Comparison of ENCODE assay signal across 17 mouse cellular contexts in the genomic region with DNA sequence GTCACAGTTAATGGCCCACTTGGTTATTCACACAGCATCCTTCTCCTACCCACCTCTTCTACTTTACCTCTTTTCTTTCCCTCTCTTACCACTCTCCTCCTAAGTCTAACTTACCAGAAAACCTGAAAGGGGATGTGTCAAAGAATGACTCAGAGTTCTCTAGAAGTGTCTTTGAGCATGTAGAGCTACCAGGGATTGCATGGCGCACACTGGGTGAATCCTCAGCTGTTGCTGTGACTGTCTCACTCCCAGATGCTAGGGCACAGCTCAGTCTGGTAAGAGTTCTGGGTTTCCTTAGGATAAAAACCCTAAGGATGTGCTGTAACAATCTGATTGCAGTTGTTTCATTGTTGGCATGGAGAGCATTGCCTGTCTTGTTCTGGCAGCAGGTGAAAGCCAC.
"Had no signal": no experiment of that assay in that cellular context is flagged by ENCODE, and none has a peak within 500 bp of the region (broad histone marks: within the 10 kb centered on the region; RNA-seq: fewer than 3 reads in every experiment).

No protein-coding gene starts in this region.

- DNase-seq: left cerebral cortex, postnatal 4 days; liver; liver, embryonic 13.5 days; liver, postnatal 0 days; lung, adult 18-20 months; lung, adult 2 months; lung, embryonic 14.5 days; lung, postnatal 10 days; lung, postnatal 14 days; lung, postnatal 36 days; lung, postnatal 4 days; midbrain, embryonic 14.5 days had no signal

- ATAC-seq: liver, embryonic 12.5 days; liver, postnatal 0 days; lung, postnatal 0 days; midbrain, embryonic 13.5 days; midbrain, embryonic 15.5 days; midbrain, embryonic 16.5 days had no signal
